Mouse (Mus musculus): ENCODE measurements around the gene Dclre1b.

GRCm38 (mm10) chr3:103756920-103757319 is 52.3 kb downstream of the Dclre1b start:
- TF ChIP-seq POLR2A (IDR thresholded peaks at IDR 0.05; ENCODE audit: insufficient read length, low read depth), result no peak
- TF ChIP-seq MAX (IDR thresholded peaks at IDR 0.05; ENCODE audit: low read depth), result no peak
- no peak for TF ChIP-seq TCF12 (IDR thresholded peaks at IDR 0.05; ENCODE audit: insufficient read depth, poor library complexity, severe bottlenecking)
- TF ChIP-seq USF1 (IDR thresholded peaks at IDR 0.05; ENCODE audit: low read depth), result no peak
- TF ChIP-seq REST (IDR thresholded peaks at IDR 0.05; ENCODE audit: insufficient read depth, insufficient read length), result no peak

Measured in myocyte (in vitro differentiated cells).